Mouse (Mus musculus): Measurements from ENCODE around the gene Zeb2. TPM values are rescaled to one million over a fixed set of nuclear protein-coding genes. Genes with fewer than 3 reads are reported as not detected.

Gene Zeb2
- polyA plus RNA-seq, 2 experiments from 2014 or later: 0.71 to 0.83 TPM

DNA sequence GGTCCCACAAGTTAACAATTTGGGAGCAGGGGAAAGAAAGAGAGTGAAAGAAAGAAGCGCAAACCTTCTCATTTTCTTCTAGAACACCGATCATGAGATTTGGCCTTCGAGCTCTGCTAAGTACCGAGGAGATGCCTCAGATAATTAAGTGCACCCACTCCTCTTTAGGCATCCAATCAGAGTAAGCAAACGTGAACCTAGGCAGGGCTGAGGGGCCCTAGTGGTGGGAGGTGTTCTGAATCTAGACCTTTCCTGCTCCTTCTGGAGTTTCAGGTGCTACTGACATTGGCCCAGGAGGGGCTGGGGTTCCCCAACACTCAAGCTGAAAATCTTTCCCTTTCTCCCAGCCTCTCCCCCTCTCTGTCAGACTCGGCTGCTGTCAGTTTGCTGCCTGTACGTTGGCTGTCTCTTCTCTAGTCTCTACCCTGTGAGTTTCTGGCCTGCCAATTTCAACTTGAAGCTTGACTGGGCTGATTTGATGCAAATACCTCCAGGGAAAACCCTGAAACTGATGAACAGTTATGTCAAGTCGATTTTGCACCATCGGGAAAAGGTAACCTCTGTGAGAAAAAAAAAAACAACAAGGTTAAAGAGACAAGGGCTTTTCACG is 20.5 kb downstream of the Zeb2 start:
- no peak for ATAC-seq

DNA sequence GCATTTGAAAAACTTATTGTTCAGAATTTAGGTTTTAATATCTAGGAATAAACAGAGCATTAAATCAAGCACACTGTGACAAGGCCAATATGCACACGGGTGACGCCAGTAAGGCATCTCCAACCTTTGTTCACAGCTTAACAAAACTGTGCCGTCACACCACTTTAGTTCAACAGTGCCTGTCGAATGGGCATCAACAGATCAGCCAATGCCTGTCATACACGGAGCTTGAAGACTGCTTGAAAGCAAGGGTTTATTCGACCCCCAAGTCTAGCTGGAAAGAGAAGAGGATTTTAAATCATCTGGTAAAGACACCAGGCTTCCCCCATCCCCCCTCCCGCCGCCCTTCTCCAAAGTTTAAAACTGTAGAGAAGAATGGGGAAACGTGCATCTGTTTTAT is 21.4 kb downstream of the Zeb2 start:
- ATAC-seq: no peak

DNA sequence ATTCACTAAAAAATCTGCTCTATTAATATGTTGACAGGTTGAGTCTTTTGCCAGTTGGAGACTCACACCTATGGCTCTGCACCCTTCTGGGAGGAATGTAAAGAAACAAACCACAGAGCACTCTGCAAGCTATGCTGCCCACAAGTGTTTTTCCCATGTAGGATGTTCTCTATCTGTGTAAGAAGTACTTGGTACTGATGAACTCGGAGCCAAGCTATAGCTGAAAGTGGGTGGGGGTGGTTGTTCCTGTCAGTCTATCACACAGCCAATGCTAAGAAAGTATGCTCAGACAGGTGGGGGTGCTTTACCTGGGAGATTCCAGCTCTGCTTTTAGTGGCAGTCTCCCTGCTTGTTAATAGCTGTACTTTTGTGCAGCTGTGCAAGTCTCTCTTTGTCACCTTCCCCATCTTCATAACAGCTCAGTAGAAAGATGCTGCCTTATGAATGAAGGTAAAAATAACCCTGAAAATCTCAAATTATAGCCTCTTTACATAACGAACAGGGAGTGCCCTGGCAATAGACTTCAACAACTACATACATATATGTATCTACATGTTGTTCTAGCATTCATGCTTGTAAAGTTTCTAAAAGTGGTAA is 22.7 kb downstream of the Zeb2 start:
- no peak for ATAC-seq

DNA sequence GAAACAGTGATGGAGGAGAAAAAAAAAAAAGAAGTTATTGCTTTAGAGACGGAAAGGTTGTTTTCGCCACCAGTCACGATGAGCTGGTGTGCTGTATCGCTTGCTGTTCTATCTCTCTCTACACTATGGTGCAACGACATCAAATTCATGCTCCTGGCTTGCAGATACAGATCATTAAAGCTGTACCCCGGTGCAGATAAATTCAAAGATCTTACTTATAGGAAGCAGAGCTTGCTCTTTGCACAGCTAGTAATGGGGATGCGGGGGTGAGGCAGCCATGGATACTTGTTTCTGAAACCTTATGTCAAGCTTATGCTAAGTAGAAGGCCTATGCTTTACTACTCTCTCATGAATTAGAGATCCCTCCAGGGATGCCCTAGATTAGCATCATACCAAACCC is 23.7 kb downstream of the Zeb2 start:
- no peak for ATAC-seq

DNA sequence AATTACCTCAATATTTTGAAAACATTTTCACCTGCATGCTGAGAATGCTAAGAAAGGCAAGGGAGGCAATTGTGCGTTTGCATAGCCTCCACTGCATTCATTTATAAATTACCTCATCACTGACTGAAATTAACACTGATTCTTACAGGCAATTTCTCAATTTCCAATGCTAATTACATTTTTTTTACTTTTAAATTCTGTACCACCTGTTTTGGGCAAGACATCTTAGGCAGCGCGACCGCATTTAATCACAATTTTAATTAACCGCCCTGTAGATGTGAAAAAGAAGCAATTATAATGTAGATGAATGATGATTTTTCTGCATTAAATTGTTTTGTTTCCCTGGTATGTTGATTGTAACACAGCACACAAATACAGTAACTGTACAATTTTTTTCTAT is 24.5 kb downstream of the Zeb2 start:
- no peak for ATAC-seq

DNA sequence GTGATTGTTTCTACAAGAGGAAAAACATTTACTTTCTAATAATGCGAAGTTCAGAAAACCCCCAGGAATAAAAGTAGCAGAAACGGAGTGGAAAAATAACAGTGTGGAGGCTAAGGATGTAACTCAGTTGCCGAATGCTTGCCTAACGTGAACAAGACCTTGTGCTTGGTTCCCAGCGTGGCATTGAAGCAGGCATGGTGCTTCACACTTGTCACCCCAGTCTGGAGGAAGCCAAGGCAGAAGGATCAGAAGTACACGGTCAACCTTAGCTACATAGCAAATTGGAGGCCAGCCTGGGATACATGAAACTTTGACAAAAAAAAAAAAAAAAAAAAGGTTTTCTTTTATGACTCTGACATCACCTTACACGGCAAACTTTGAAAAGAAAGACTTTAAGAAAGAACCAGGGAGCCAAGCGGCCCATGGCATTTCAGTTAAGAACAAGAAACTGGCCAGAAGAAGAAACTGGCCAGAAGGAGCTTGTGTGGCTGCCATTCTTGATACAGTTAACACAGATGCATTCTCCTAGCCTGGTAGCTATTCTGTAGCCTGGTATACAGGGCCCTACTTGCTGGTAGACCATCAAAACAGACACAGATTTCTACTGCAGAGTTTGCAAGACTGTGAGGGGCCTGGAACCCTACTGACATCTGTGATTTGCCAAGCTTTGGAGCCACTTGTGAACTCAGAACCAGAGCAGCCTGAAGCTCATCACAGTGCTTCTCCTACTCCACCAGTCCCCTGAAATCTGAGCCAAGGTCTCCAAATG is 26.5 kb downstream of the Zeb2 start:
- ATAC-seq: no peak

DNA sequence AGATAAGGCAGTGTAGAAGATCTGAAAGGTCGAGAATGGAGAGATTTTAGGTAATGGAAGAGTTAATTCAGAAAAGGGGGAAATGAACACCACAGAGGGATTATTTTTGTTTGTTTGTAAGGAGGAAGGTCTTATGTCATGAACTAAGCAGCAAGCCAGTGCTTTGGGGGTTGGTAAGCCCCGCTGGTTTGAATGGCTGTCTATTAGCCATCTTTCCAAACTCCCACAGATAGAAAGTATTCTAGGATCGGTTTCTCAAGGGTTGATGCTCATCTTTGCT is 28.0 kb downstream of the Zeb2 start:
- ATAC-seq: no peak

DNA sequence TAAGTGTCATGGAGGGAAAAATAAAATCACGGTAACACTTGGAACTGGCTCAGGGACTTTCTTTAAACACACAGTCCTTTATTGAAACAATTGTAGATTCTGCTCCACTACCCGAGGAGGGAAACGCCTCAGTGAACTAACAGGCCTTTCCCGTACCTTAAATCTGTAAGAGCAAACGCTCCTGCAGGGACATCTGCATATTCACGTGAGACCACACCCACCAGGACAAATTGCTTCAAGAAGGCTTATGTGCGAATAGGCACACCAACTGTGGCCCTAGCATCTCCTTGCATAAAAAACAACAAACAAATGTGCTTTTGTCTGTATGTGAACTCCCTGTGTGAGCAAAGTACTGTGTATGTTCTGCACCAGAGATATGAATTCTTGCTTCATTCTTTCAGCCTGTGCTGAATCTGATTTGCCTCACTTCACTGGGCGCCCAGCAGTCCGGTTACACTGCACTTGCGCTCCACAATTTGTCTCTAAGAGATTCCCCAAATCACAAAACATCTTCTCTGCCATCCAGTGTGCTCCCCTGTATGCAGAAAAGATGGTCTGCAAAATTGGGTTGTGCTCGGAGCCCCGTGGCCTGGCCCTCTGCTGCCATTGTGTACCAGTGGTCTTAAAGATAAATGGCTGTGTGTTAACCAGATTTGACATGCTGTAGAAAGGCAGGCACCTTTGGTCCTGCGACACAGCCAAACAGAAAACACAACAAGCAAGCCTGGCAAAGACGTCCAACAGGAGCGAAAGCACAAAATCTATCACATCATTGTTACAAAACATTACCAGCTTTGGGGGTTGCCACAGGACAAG is 28.6 kb downstream of the Zeb2 start:
- no peak for ATAC-seq

DNA sequence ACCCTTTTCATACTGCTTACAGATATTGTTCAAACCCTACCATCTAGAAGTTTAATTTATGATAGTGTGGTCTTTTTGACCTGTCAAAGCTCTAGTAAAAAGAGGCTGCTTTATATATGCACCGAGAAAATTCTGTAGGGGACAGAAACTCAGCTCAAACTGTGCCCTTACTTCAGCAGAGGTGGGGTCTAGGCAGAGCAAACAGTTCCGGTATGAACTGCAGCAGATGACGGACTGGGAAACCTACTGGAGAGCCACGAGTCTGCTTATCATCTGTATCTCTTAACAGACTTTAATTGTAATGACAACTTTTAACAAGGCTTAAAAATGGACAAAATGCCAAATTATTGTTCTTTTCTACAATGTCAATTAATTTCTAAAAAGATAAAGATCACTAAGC is 30.0 kb downstream of the Zeb2 start:
- ATAC-seq: no peak

DNA sequence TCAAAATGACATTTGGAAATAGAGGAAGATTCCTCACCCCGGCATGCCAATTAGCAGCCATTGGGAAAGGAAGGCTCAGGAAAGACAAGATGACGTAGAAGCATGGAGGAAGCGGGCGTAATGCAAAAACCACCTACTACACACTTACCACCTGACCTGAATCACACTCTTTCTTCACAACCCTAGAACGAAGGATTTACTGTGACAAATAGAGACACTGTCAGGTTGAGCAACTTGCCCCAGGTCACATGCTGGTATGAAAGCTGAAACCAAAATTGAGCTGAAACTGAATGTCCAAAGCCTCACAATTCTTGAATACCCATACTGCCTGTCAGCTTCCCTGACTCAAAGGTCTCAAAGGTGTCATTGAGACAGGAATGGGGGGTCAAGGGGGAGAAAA is 31.5 kb downstream of the Zeb2 start:
- no peak for ATAC-seq

DNA sequence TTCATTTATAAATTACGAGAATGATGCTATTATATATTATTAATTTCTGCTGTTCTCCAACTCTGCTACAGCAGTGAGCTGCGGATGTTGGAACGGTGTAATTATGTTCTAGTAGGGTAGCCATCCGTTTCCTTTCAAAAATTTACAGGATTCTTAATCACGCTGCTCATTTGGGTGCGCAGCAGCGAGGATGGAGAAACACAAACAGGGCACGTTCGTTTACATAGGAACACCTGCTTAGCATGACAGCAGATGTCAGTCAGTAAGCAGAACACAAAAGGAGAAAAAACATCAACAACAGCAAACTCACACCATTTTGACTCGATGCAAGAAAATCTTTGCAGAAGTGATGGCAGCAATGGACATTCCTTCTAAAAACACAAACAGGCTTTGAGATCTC is 34.2 kb downstream of the Zeb2 start:
- ATAC-seq: no peak

DNA sequence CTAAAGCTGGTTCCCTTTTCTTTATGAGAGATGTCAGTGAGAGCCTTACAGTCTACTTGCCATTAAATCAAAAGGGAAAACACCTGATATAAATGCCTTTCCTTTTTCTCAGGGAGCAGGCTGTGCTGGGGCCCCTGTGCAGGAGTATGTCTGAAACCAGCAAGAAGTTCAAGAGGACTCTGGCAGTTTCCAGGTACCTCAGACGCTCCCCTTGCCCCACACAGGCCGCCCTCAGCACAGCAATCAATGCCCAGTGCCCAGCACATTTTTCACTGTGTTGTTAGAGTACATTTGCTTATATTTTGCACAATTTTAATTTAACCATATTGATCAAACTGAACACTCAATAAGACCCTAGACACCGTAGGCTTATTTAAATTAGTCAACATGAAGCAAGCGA is 35.6 kb downstream of the Zeb2 start:
- no peak for ATAC-seq

DNA sequence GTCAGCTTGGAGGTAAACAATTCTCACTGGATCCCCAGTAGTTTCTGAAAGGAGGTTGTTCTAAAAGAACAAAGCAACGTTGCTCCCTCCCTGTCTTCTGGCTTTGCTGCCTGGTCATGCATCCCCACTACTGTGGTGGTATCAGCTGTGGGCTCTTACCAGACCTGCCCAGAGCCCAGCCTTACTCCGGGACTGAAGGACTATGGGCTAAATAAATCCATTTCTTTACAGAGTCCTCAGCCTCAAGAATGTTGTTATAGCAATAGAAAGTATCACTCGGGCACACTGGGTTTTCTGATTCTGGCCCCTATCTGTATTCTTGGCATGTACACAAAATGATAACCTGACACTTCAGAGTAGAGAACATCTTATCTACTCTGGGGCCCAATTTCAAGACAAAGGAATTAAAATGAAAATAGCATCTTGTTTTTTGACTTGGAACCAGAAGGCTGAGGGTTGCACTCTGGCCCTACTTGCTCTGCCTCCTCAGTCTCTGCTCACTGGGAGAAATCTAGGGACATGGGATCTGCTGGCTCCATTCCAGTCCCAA is 39.2 kb downstream of the Zeb2 start:
- ATAC-seq: no peak

DNA sequence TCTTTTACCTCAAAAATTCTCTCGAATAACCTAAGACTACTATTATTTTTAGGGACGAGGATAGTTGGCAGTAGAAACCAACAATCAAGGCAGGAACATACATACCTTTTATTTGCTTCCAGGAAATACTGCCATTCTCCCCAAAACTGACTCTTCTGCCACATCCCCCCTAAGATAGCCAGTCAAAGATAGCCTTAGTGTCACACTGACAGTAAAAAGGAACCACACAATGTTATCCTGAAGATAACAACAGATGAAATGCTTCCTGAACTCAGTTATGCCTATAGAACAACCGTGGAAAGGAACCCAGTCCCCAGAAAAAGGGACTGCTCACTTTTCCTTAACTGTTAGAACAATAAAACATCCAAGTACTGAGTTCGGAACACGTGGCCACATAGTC is 39.8 kb downstream of the Zeb2 start:
- no peak for ATAC-seq

DNA sequence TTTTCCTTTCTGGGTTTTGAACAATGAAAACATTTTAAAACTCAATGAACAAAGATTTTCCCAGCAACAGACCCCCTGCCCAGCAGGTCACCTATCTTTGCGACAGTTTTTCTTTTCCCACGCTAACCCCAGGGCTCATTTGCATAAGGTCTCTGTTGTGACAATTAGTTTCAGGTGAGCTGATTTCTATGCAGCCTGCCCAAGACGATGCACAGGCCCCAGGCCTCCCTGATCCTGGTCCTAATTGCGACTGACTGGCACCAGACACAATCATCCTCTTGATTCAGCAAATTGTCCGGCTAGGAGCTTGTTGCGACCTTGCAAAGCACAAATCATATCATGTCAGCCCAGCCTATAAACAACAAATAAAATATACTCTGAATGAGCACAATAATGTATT is 44.2 kb downstream of the Zeb2 start:
- ATAC-seq: no peak

DNA sequence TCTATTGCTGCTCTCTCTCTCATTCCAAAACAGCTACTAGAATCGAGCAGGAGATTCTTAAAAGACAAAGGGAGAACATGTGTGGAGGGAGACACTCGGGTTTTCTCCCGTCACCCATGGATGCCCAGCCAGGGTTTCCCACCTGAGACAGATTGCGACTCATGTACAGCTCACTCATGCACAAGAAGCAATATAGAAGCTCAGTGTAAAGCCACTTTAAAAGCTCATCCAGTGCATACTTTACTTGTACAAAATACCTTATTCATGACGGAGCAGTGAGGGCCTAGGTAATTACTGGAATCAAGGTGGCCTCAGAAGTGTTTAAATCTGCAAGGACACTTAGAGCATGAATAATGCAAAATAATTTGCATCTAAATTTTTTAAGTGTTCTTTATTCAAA is 45.9 kb downstream of the Zeb2 start:
- no peak for ATAC-seq

DNA sequence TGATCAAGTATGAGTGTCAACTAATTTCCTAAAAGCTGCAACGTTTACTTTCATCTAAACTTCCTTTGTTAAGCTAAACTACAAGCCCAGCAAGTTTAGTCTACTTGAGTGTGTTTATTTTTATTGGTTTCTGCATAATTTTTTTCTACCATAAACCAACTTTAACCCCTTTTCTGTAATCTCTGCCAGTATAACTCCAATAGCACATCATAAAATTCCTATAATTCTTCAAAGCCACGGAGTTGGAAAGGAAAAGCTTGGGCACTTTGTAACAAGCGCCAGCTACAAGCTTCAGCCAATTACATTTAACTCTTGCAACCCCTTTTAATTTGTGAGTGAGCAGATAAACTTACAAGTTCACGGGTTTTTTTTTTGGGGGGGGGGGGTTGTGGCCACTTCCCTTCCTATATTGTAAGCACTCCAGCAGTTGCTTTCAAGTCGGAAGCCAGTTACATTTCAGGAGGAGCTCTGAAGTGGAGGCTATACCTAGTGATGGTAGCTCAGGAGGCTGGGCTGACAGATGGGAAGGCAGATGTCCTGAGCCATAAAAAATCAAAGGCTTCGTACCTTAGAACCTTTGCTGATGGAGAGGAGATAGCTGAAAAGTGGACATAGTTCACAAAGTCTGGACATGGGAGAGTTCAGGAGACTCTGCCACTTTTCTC is 46.5 kb downstream of the Zeb2 start:
- ATAC-seq: no peak

DNA sequence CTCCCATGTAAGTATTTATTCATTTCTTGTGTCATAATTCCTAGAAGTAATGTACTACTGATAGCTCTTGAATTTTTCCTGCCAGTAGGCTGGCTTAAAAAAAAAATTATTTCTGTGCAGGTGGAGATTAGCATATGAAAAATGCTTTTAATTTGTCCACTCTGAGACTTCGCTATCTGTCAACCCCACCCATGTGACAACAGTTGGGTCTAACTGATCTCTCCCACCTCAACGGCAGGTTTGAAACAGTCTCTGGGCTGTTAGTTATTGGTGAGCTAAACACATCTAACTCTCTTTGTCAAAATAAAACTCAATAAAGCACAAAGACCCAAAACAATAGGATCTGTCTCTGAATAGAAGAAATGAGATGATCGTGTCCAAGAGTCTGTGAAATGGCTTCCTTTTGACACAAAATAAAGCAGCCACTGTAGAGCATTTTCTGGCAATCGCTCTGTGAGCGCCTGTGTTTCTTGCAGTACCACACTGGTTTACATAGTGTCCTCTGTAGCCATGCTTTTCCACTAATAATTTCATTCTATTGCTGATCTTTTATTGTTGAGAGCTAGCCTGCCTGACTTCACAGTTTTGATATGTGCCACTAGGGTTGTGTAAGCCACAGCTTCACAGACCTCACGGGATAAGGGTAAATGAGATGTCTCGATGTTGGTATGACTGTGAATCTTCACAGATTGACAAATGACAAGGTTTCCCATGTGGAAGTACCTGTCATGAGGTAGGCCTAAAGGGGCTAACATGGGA is 48.2 kb downstream of the Zeb2 start:
- ATAC-seq: no peak

DNA sequence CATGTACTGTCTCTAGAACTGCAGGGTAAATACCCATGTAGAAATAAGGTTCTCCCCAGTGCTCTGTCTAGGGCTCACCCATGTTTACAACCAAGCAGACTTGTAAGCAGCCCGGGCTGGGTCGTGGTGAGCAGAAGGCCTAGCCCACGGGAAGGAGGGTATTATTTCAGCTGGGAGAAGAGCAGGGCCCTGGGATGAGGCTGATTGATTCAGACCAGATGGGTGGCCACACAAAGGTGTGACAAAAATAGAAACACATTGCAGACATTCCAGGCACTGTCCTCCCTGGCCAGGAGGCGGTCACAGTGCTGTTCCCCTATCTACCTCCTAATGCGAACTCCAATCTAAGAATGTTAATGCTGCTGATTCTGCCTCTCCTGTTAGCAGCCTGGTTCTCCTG is 50.1 kb downstream of the Zeb2 start:
- no peak for ATAC-seq

DNA sequence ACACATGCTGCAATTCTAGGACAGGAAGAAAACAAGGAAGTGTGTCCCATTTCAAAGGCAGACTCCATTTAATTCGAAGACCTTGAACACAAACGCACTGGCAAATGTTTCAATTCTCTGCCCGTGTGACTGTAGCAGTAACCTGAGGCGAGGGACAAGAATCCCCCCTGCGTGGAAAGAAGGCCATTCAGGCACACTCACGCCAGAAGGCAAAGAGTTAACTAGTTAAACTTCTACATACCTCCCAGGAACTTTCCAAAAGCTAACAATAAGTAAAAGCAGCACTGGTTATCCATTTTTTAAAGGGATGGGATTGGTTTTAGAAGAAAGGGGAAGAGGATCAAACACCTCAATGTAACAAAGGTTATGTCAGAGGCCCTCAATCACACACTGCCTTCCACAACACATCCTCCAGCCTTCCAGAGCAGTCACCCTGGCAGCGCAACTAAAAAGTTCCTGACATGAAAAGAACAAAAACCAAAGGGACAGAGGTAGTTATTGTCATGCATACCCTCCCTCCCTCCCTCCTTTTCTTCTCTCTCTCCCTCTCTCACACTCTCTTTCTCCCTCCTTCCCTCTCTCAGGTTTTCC is 53.8 kb downstream of the Zeb2 start:
- ATAC-seq: no peak

DNA sequence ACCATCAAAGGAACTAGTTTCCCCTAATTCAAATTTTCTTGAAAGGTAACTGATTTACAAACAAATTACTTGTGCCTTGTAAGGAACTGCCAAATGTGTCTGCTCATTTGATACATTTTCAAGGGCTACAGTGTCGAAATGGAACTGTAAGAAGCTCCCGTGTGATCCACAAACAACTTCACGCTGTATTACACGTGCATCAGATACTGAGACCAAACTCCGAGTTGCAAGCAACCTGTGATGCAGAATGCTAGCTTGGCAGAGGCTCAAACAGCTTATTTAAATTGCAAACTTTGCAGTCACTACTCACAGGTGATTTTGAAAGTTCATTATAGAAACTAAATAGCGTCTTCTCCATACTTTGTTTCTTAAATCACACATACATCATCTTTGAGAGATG is 55.1 kb downstream of the Zeb2 start:
- no peak for ATAC-seq

DNA sequence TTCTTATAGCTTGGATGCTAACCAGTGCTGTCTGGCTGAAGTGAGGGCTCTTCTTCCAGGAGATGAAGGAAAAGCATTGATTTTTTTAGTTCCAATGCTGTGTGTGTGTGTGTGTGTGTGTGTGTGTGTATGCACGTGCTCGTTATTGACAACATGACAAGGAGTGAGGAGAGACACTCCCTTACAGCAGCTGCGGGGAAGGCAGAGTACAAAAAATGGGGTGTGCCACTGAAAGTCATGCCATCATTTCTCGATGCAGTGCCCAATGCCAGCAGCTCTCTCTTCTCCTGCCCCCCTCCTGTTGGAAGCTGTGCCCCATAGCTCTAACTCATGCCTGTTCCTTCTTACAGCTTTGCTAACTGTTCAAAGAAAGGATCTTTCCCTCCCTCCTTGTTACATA is 56.4 kb downstream of the Zeb2 start:
- ATAC-seq: no peak
